Mouse (Mus musculus) midbrain, embryonic 12.5 days (tissue): Measurements from ENCODE around the gene Hrk. TPM values are rescaled to one million over a fixed set of nuclear protein-coding genes. Genes with fewer than 3 reads are reported as not detected.

ENCODE experiments used
- ATAC-seq: fragments of 200-750 bp; cut with Nextera tagmentation; 2 replicates; pipeline ENCODE4 v1.8.0; 2017; ENCODE audit warnings: low read depth, moderate TSS enrichment, moderate library complexity; ENCODE audit not compliant: low FRiP score
- H3K27ac ChIP-seq: fragments of 300-500 bp; sonication (generic); replicated peaks from 2 replicates; pipeline ENCODE4 v1.5.1; 2016; ENCODE audit warnings: mild to moderate bottlenecking
- H3K27me3 ChIP-seq: fragments of 300-500 bp; sonication (generic); 2 replicates; pipeline ENCODE4 v1.6.1; 2016; ENCODE audit warnings: mild to moderate bottlenecking
- H3K36me3 ChIP-seq: fragments of 300-500 bp; sonication (generic); 2 replicates; pipeline ENCODE4 v1.6.1; 2016
- H3K4me1 ChIP-seq: fragments of 300-500 bp; sonication (generic); 2 replicates; pipeline ENCODE4 v1.6.1; 2016
- H3K4me2 ChIP-seq: fragments of 300-500 bp; sonication (generic); replicated peaks from 2 replicates; pipeline ENCODE4 v1.6.1; 2016; ENCODE audit warnings: mild to moderate bottlenecking, moderate library complexity
- H3K4me3 ChIP-seq: fragments of 300-500 bp; sonication (generic); 2 replicates; pipeline ENCODE4 v1.5.1; 2016; ENCODE audit warnings: mild to moderate bottlenecking
- H3K9ac ChIP-seq: fragments of 300-500 bp; sonication (generic); replicated peaks from 2 replicates; pipeline ENCODE4 v1.6.1; 2016; ENCODE audit warnings: mild to moderate bottlenecking, moderate library complexity
- H3K9me3 ChIP-seq: fragments of 300-500 bp; sonication (generic); 2 replicates; pipeline ENCODE4 v1.6.1; 2016; ENCODE audit warnings: mild to moderate bottlenecking
- WGBS: fragments of 180-500 bp; shearing (Covaris S2); methylation state at CpG from one replicate; pipeline ENCODE4 v1.1.7; 2016; 5-methylcytosine and 5-hydroxymethylcytosine counted together
- polyA plus RNA-seq: library from polyadenylated mRNA; unstranded; fragments of >200 nt; fragmentation: Nextera tagmentation; extraction: Ambion mirVana; gene quantifications from 2 replicates; pipeline ENCODE4 v1.2.1, GENCODE M21; 2016

Hrk gene
- 0.24 and 0.33 TPM in 2 replicates for polyA plus RNA-seq

DNA sequence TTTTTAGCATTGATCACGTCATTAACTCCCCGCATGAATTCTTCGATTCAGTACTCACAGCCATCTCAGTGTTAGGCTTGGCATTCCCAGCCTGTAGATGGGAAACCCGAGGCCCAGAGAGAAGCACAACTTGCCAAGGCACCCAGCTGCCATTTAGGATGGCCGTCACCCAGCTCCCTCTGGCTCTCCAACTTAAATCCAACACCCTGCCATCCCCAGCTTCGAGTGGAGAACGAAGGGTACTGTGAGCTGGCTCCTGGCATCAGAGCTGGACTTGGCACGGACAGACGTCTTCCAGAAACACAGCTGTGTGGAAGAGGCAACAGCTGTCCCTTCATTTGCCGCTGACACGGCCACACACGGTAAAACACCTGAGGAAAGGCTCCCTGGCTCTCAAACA, at the start of gene Hrk:
TSS of gene Hrk (plus strand) at position 68 of the 400 bp plus-strand sequence.
- Histone ChIP-seq H3K9ac (no peak within 1 kb of the TSS), H3K9me3 (no peaks in the 10 kb centered on the region), H3K4me1 (peaks cover 7% of the 10 kb centered on the region), H3K4me2 (no peak within 1 kb of the TSS), H3K27me3 (peaks cover 84% of the 10 kb centered on the region), H3K27ac (no peak within 1 kb of the TSS), H3K36me3 (no peaks in the 10 kb centered on the region), H3K4me3 (no peak within 1 kb of the TSS)
- no peak for ATAC-seq
- WGBS: 75% methylated on average over 12 of the region's 12 CpGs

DNA sequence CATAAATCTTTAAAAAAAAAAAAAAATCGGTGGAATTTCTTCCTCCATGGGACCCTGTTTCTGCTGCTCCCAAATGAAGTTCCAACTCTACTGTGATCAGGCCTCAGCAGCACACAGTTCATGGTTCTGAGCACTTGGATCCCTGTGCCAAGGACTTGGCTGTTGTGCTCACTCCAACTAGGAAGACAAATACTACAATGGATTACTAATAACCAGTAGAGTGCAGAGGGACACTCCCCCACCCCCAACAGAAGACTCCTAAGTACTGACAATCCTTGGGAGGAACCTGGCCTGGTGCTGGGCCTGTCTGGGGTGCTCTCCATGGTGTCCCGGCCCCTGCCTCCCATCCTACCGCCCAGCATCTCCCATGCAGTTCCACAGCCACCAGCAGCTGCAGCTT, 46.1 kb upstream of the Hrk start:
- 85% methylated on average over 3 of the region's 3 CpGs for WGBS
- no peak overlapping the region for H3K9ac ChIP-seq
- H3K9me3 ChIP-seq: no peaks in the 10 kb centered on the region
- peaks cover 40% of the 10 kb centered on the region for H3K4me1 ChIP-seq
- no peaks in the 10 kb centered on the region for H3K27me3 ChIP-seq
- no peak overlapping the region for H3K4me3 ChIP-seq
- H3K36me3 ChIP-seq: peaks cover 5% of the 10 kb centered on the region; the same call in 1 of the 2 replicates
- H3K4me2 ChIP-seq: no peak overlapping the region
- H3K27ac ChIP-seq: peak overlapping the region; percentile 69
- no peak for ATAC-seq

DNA sequence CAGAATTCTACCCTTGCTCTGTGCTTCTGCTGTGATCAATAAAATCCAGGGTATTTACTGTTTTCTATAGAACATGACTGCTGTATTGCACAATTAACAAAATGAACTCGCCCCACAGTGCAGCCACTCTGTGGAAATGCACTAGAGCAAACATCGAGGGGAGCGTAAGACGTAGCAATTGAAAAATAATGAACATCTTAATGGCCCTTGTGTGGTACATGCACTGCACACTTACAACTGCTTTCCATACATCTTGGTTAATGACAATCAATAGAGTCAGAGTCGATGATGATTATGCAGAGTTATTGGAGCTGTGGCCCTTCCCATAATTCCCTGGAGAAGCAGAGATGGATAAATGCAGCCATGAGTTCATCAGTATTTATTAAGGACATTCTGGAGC, 45.5 kb upstream of the Hrk start:
- no peak for ATAC-seq
- Histone ChIP-seq H3K27me3 (no peaks in the 10 kb centered on the region), H3K4me1 (peaks cover 44% of the 10 kb centered on the region), H3K4me3 (no peak overlapping the region), H3K4me2 (no peak overlapping the region), H3K9ac (no peak overlapping the region), H3K9me3 (no peaks in the 10 kb centered on the region), H3K36me3 (0 out of 2 replicates have a peak, but pooled peaks cover 5% of the 10 kb centered on the region), H3K27ac (peak overlapping the region; percentile 69)
- 81% methylated on average over 5 of the region's 5 CpGs for WGBS

DNA sequence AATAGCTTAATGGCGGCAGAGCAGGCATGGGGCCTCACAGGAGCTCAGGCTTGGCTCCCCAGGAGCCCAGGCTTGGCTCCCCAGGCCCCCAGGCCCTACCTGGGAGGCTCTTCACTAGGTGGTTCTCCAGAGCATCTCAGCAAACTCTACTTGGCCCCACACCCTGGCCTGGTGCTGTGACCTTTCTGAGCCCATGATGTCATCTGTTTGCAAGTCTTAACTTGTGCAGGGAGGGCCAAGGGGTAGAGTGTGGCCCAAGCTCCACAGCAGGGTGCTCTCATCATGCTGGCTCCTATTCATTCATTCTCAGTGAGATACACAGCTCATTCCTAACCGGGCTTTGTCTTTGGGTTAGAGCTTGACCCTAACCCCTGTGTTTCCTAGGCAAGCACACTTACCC, 43.8 kb upstream of the Hrk start:
- H3K4me2 ChIP-seq: no peak overlapping the region
- H3K36me3 ChIP-seq: peaks cover 22% of the 10 kb centered on the region
- no peak overlapping the region for H3K9ac ChIP-seq
- no peaks in the 10 kb centered on the region for H3K27me3 ChIP-seq
- 28% methylated on average over 2 of the region's 2 CpGs for WGBS
- 0 out of 2 replicates have a peak overlapping the region, but pooled peaks have one; percentile 47 for H3K27ac ChIP-seq
- H3K9me3 ChIP-seq: no peaks in the 10 kb centered on the region
- peaks cover 42% of the 10 kb centered on the region for H3K4me1 ChIP-seq
- H3K4me3 ChIP-seq: no peak overlapping the region
- ATAC-seq: no peak

DNA sequence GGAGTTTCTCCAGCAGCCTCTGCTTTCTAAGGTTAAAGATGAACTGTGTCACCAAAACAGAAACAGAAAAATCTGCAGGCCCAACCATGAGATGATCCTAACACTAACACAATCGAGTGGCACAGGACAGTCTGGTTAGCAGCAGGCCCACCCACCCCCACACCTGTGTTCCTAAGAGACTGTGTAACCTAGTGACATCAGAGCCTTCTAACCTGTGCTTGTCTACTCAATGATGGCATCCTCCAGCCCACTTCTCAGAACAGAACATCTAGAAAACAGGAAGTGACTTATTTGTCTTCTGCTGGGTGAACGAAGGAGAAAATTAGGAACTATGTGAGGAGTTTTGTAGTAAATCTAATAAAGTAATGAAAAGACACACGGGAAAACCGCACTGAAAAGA, 42.5 kb upstream of the Hrk start:
- 90% methylated on average over 4 of the region's 4 CpGs for WGBS
- Histone ChIP-seq H3K9ac (no peak overlapping the region), H3K4me3 (no peak overlapping the region), H3K36me3 (peaks cover 25% of the 10 kb centered on the region), H3K27me3 (no peaks in the 10 kb centered on the region), H3K4me2 (no peak overlapping the region), H3K4me1 (peaks cover 33% of the 10 kb centered on the region), H3K9me3 (no peaks in the 10 kb centered on the region), H3K27ac (no peak overlapping the region)
- ATAC-seq: no peak

DNA sequence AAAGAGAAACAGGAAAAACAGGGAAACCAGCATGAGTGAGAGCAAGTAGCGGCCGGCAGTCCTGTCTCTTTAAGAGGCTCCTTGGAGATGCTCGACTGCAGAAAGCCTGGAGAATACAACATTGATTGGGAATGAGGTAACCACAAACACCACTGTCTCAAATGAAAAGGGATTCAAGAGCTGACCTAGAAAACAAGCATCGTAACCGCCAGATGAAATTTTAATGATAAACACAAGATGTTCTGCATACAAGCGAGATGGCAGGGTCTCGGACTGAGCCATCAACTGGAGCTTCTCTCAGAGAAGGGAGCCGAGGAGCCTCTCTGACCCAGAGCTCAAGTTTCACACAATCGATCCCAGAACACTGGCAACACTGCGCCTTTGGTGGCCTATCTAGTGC, 41.4 kb upstream of the Hrk start:
- WGBS: 52% methylated on average over 10 of the region's 10 CpGs
- peaks cover 30% of the 10 kb centered on the region for H3K4me1 ChIP-seq
- no peak for ATAC-seq
- no peak overlapping the region for H3K4me3 ChIP-seq
- H3K36me3 ChIP-seq: peaks cover 35% of the 10 kb centered on the region
- H3K9ac ChIP-seq: 0 out of 2 replicates have a peak overlapping the region, but pooled peaks have one; percentile 15
- H3K27me3 ChIP-seq: no peaks in the 10 kb centered on the region
- H3K4me2 ChIP-seq: no peak overlapping the region
- no peaks in the 10 kb centered on the region for H3K9me3 ChIP-seq
- H3K27ac ChIP-seq: peak overlapping the region; percentile 32; the same call in 1 of the 2 replicates

DNA sequence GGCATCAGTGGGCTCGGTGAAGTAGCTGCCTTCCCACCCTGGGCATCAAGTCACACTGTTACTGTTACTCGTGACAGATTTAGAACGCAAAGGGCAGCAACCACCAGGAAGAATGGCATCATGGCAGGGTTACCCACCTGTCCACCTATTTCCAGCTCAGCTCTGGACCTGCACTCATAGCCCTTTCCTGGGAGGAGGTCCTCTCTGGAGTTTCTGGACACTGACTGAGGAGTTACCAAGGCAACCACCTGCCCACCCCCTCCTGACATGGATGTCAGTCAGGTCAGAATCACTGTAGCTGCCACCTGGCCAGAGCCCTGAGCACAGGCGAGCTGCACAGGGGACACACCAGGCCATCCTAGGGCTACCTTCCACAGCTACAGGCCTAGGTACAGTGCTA, 37.8 kb upstream of the Hrk start:
- H3K4me2 ChIP-seq: no peak overlapping the region
- no peak overlapping the region for H3K4me3 ChIP-seq
- no peaks in the 10 kb centered on the region for H3K27me3 ChIP-seq
- no peak for ATAC-seq
- no peak overlapping the region for H3K27ac ChIP-seq
- H3K36me3 ChIP-seq: peaks cover 39% of the 10 kb centered on the region
- peaks cover 8% of the 10 kb centered on the region; the same call in 1 of the 2 replicates for H3K4me1 ChIP-seq
- H3K9ac ChIP-seq: no peak overlapping the region
- no peaks in the 10 kb centered on the region for H3K9me3 ChIP-seq
- 82% methylated on average over 4 of the region's 4 CpGs for WGBS

DNA sequence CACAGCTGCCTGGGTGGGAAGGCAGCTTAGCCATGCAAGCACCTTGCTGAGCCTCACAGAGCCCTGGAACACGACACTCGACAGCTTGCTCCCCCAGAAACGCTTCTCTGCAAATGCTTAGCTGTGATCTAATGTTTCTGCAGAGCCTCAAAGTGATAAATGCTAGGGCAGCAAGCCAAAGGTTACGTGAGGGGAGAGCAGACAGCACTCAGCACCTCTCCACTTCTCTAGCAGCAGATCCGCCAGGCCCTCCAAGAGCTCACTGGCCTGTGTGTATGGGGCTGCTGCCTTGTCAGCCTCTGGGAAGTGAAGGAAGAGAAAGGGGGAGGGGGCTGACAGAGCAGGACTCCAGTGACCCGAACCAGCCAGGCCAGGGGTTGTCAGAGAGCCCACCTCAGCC, 36.2 kb upstream of the Hrk start:
- Histone ChIP-seq H3K27me3 (no peaks in the 10 kb centered on the region), H3K4me1 (peaks cover 6% of the 10 kb centered on the region; the same call in 1 of the 2 replicates), H3K9ac (no peak overlapping the region), H3K36me3 (peaks cover 39% of the 10 kb centered on the region), H3K4me2 (no peak overlapping the region), H3K27ac (peak overlapping the region; percentile 39; the same call in 1 of the 2 replicates), H3K4me3 (no peak overlapping the region), H3K9me3 (no peaks in the 10 kb centered on the region)
- ATAC-seq: no peak
- WGBS: 92% methylated on average over 6 of the region's 6 CpGs

DNA sequence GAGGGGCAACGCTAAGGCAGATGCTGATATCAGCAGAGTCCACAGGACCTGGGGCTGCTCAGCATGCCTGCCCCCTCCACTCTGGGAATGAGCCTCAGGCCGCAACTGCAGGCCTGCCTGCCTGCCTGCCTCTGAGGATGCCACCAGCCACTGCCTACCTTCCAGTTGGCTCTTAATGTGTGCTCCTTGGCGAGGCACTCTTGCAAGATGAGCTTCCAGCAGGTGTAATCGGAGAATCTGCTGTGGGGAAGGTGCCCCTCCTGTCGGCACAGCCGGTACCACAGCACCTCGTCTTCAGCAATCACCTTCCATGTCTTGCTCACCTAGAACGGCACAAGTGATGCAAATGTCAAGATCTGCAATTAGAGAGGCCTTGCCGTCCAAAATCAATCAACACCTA, 35.8 kb upstream of the Hrk start:
- ATAC-seq: no peak
- WGBS: 85% methylated on average over 9 of the region's 9 CpGs
- H3K4me3 ChIP-seq: no peak overlapping the region
- H3K27me3 ChIP-seq: no peaks in the 10 kb centered on the region
- H3K9ac ChIP-seq: no peak overlapping the region
- H3K27ac ChIP-seq: peak overlapping the region; percentile 39; the same call in 1 of the 2 replicates
- no peak overlapping the region for H3K4me2 ChIP-seq
- H3K4me1 ChIP-seq: peaks cover 1% of the 10 kb centered on the region; the same call in 1 of the 2 replicates
- peaks cover 39% of the 10 kb centered on the region for H3K36me3 ChIP-seq
- no peaks in the 10 kb centered on the region for H3K9me3 ChIP-seq

DNA sequence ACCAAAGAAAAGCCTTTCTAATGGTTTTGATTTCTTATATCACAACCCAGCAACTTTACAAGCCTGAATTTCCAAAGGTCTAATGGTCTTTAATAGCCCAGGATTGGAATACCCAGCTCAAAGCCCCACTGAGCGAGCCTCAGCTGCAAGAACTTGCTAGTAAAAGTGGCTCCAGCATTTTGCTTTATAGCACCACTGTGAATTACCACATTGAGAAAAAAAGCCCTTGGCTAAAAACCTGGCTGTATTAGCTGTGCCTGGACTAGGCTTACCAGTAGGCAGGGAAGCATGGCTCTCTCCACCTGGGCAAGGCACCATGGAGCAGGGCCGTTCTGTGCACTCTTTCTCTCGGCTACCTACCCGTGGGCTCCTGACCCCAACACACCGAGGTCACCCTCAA, 28.1 kb upstream of the Hrk start:
- Histone ChIP-seq H3K9ac (no peak overlapping the region), H3K9me3 (no peaks in the 10 kb centered on the region), H3K36me3 (peaks cover 39% of the 10 kb centered on the region), H3K4me3 (no peak overlapping the region), H3K27me3 (no peaks in the 10 kb centered on the region), H3K4me2 (no peak overlapping the region), H3K4me1 (no peaks in the 10 kb centered on the region), H3K27ac (no peak overlapping the region)
- WGBS: 85% methylated on average over 5 of the region's 5 CpGs
- no peak for ATAC-seq

DNA sequence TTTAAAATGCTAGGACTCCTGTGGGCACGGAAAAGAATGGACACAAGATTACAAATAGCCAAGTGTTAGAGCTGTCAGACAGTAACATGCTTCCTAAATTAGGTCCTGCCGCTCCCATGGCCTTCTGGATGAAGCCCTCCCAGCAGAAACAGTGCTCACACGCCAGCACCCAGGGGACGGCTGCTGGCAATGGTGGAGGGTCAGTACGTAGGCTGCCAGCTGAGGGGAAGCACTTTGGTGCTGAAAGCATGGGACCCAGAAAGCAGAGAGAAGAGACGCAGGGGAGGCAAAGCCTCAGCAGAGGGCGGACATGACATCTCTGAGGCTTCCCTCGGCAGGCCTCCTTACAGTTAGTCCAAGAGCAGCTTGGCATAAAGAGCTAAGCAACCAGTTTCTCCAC, 24.8 kb upstream of the Hrk start:
- WGBS: 91% methylated on average over 8 of the region's 8 CpGs
- Histone ChIP-seq H3K27me3 (no peaks in the 10 kb centered on the region), H3K9me3 (no peaks in the 10 kb centered on the region), H3K9ac (no peak overlapping the region), H3K4me3 (no peak overlapping the region), H3K4me2 (no peak overlapping the region), H3K4me1 (no peaks in the 10 kb centered on the region), H3K36me3 (peaks cover 52% of the 10 kb centered on the region), H3K27ac (no peak overlapping the region)
- ATAC-seq: no peak

DNA sequence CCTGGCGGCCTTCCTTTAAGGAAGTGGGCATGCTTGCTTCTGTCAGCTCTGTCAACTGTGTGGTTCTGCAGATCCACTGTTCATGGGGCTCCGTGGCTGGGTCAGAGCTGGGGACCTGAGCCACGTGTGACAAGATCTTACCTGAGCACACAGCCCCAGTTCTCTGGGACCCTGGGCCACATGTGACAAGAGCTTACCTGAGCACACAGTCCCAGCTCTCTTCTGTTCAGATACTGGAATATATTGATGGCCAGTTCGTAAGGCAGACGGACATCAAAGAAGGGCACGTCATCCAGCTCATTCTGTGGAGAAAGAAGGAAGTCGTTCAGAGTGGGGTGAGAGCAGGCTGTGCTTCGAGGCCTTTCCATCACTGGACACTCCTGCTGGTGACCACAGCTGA, 22.0 kb upstream of the Hrk start:
- no peaks in the 10 kb centered on the region for H3K9me3 ChIP-seq
- no peak overlapping the region for H3K9ac ChIP-seq
- no peak for ATAC-seq
- no peak overlapping the region for H3K27ac ChIP-seq
- no peaks in the 10 kb centered on the region for H3K27me3 ChIP-seq
- H3K36me3 ChIP-seq: peaks cover 46% of the 10 kb centered on the region
- WGBS: 91% methylated on average over 8 of the region's 8 CpGs
- no peak overlapping the region for H3K4me3 ChIP-seq
- no peak overlapping the region for H3K4me2 ChIP-seq
- H3K4me1 ChIP-seq: peaks cover 9% of the 10 kb centered on the region; the same call in 1 of the 2 replicates
